ENCODE assay signal across 22 mouse cellular contexts in genomic region chr10:124250004-124250403, GRCm38 (mm10).
DNase-seq lines count a peak whose midpoint lies in the region; ATAC-seq lines count a peak whose summit lies in the region.
"Had no signal": no experiment of that assay in that cellular context is flagged by ENCODE, and none has a peak within 500 bp of the region (broad histone marks: within the 10 kb centered on the region; RNA-seq: fewer than 3 reads in every experiment).

No protein-coding gene starts in this region.

- H3K4me3 ChIP-seq in lung, embryonic 15.5 days = no peak overlapping the region
- no peak overlapping the region for H3K4me3 ChIP-seq in midbrain, embryonic 11.5 days (ENCODE audit: low read depth, low read length)
- H3K4me3 ChIP-seq: embryonic facial prominence, embryonic 13.5 days; erythroblast, embryonic 14.5 days; forebrain, embryonic 12.5 days; heart, embryonic 10.5 days; midbrain, embryonic 13.5 days had no signal

- intact Hi-C loops in left cerebral cortex, postnatal 25 days (cut with DNase I) = no loop called here

- H3K9me3 ChIP-seq in lung, embryonic 15.5 days = no peaks in the 10 kb centered on the region
- H3K9me3 ChIP-seq in midbrain, embryonic 11.5 days (ENCODE audit: control insufficient read depth, low read length) = no peaks in the 10 kb centered on the region
- H3K9me3 ChIP-seq: embryonic facial prominence, embryonic 13.5 days; forebrain, embryonic 12.5 days; heart, embryonic 10.5 days; midbrain, embryonic 13.5 days had no signal

- peak overlapping the region; percentile 37; the same call in 1 of the 2 replicates for H3K27ac ChIP-seq in lung, embryonic 15.5 days
- H3K27ac ChIP-seq in midbrain, embryonic 11.5 days (ENCODE audit: low read depth, low read length) = no peak overlapping the region
- H3K27ac ChIP-seq: embryonic facial prominence, embryonic 13.5 days; forebrain, embryonic 12.5 days; heart, embryonic 10.5 days; hindbrain, embryonic 14.5 days; midbrain, embryonic 13.5 days had no signal

- H3K4me2 ChIP-seq in lung, embryonic 15.5 days = no peak overlapping the region
- no peak overlapping the region for H3K4me2 ChIP-seq in midbrain, embryonic 11.5 days
- H3K4me2 ChIP-seq: embryonic facial prominence, embryonic 13.5 days; forebrain, embryonic 12.5 days; hindbrain, embryonic 14.5 days; midbrain, embryonic 13.5 days had no signal

- no peak overlapping the region for H3K9ac ChIP-seq in lung, embryonic 15.5 days
- no peak overlapping the region for H3K9ac ChIP-seq in midbrain, embryonic 11.5 days (ENCODE audit: low read length)
- H3K9ac ChIP-seq: embryonic facial prominence, embryonic 13.5 days; forebrain, embryonic 12.5 days; hindbrain, embryonic 14.5 days; midbrain, embryonic 13.5 days had no signal

- H3K27me3 ChIP-seq in lung, embryonic 15.5 days = no peaks in the 10 kb centered on the region
- H3K27me3 ChIP-seq in midbrain, embryonic 11.5 days (ENCODE audit: control insufficient read depth, insufficient read depth, low read length) = no peaks in the 10 kb centered on the region
- H3K27me3 ChIP-seq: embryonic facial prominence, embryonic 13.5 days; forebrain, embryonic 12.5 days; midbrain, embryonic 13.5 days had no signal

- H3K36me3 ChIP-seq in lung, embryonic 15.5 days = no peaks in the 10 kb centered on the region
- no peaks in the 10 kb centered on the region for H3K36me3 ChIP-seq in midbrain, embryonic 11.5 days (ENCODE audit: control insufficient read depth, insufficient read depth, low read length)
- H3K36me3 ChIP-seq: embryonic facial prominence, embryonic 13.5 days; forebrain, embryonic 12.5 days; heart, embryonic 10.5 days; midbrain, embryonic 13.5 days had no signal

- no peaks in the 10 kb centered on the region for H3K4me1 ChIP-seq in lung, embryonic 15.5 days
- H3K4me1 ChIP-seq in midbrain, embryonic 11.5 days (ENCODE audit: control insufficient read depth, insufficient read depth, low read length) = no peaks in the 10 kb centered on the region
- H3K4me1 ChIP-seq: embryonic facial prominence, embryonic 13.5 days; forebrain, embryonic 12.5 days; heart, embryonic 10.5 days; midbrain, embryonic 13.5 days had no signal

- no peak for DNase-seq in frontal cortex, postnatal 25 days (ENCODE audit: low spot score in 2 of 2)
- peak; percentile 6 to 56 for DNase-seq in layer of hippocampus, adult 18-20 months (ENCODE audit: low spot score in 2 of 2)
- DNase-seq in layer of hippocampus, postnatal 10 days (ENCODE audit: low spot score in 2 of 2) = no peak
- DNase-seq in lung, postnatal 36 days = no peak
- DNase-seq in left cerebral cortex, postnatal 25 days (ENCODE audit: low spot score in 2 of 2) = peak; percentile 5 to 18
- no peak for DNase-seq in midbrain, embryonic 11.5 days (ENCODE audit: low spot score, missing footprints)
- DNase-seq: adrenal gland, postnatal 10 days; cerebellum, adult 2 months; cerebellum, postnatal 36 days; gastrocnemius, postnatal 10 days; heart, postnatal 4 days; kidney, adult 9 months; right cerebral cortex, postnatal 4 days; thymus, adult 2 months had no signal

- 37% methylated on average over 4 of the region's 4 CpGs for WGBS in lung, embryonic 15.5 days
- 46% methylated on average over 4 of the region's 4 CpGs for WGBS in midbrain, embryonic 11.5 days

- peak; percentile 65 for ATAC-seq in frontal cortex, adult (ENCODE audit: low TSS enrichment)
- no peak for ATAC-seq in lung, embryonic 15.5 days (ENCODE audit: borderline replicate concordance, extremely low read depth, low FRiP score, low TSS enrichment)
- no peak for ATAC-seq in midbrain, embryonic 11.5 days (ENCODE audit: low FRiP score)
- ATAC-seq: midbrain, embryonic 13.5 days had no signal

Comparison
In these comparisons a context has a peak if more than half of its experiments do, and no peak if none do; other contexts are left out.
1. DNase-seq: peak in layer of hippocampus, adult 18-20 months (2 of 2) and left cerebral cortex, postnatal 25 days (2 of 2); none in frontal cortex, postnatal 25 days (0 of 2), layer of hippocampus, postnatal 10 days (0 of 2), lung, postnatal 36 days (single experiment) and midbrain, embryonic 11.5 days (single experiment).